Mouse (Mus musculus) embryonic fibroblast, embryonic 13.5 days (primary cell): ENCODE results near the gene Tff1.

Experiments used
- CTCF ChIP-seq: IDR thresholded peaks from 2 replicates; pipeline ENCODE4 v1.5.1; 2011; ENCODE audit warnings: mild to moderate bottlenecking, control low read depth, low read length, moderate library complexity, borderline replicate concordance; ENCODE audit not compliant: insufficient read depth
- POLR2A ChIP-seq: IDR thresholded peaks from 2 replicates; pipeline ENCODE4 v1.6.1; 2011; ENCODE audit warnings: low read depth, mild to moderate bottlenecking, control low read depth, low read length, moderate library complexity

DNA sequence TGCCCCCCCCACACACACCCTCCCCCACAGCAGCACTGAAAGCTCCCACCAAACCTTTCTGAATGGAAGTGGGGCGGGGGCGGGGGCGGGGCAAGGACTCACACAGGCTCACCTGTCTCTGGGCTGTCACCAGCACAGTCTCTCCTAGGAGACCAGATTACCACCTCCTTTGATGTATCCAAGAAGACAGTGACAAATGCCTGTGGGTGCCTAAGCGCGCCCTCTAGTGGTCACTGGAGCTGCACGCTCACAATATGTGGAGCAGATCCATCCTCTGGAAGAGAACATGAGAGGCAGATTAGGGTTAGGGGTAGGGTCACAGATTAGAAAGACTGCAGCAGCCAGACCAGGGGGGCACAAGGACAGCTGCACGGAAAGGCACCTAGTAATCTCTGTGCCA, 45.6 kb downstream of the Tff1 start:
- TF ChIP-seq CTCF: peak; percentile 94
- TF ChIP-seq POLR2A: no peak
